Mouse (Mus musculus): ENCODE measurements around the gene Zdbf2.

Gene Zdbf2

DNA sequence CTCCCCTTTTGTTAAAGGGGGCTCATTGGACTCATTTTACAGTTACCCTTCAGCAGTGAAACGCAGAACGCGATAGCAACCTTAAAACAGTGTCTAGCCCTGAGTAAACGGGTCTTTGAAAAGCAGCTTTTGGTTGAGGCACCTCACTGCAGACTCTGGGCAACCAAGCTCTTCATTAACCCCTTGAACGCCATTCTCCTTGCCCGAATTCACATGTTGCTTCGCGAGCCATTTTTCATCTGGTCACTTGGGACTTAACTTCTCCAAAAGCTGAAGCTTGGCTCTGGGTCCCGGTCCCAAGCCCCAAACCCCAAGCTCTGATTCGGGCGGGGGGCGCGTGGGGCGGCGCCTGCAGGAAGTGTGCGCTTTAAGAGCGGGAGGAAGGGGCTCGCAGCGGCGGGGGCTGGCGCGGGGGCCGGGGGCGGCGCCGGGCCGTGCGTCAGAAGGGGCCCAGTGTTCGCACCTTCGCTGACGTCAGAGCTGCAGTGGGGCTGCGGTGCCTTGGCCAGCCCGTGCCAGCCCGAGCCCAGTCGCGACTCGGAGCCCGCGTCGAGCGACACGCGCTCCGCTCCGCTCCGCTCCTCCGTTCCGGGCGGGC, at the start of gene Zdbf2:
Gene Zdbf2, plus strand, starts transcription at position 525 of the 598 bp plus-strand sequence.
- DNase-seq (ENCODE audit: low spot score in 2 of 2), result no peak

GRCm38 (mm10) chr1:63225009-63225408, 48.1 kb upstream of the Zdbf2 start:
- DNase-seq (ENCODE audit: low spot score in 2 of 2), result no peak

GRCm38 (mm10) chr1:63225890-63226289, 47.2 kb upstream of the Zdbf2 start:
- DNase-seq (ENCODE audit: low spot score in 2 of 2), result no peak

DNA sequence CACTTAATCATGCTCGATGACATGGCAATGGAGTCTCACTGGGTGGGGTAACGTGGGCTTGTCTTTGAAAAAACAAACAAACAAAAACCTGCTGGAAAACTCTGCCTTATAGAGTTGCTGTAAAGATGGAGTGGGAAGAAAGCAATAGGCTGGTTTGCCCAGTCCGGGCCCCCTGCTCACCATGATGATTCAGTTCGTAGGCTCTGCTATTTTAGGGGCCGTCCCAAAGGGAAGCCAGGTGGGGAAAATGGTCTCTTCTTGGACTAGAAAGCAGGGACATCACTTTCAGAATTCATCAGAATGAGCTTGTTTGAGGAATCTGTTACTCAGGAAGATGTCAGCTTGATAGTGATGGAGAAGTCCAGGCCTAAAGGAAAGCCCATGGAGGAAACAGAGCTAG, 45.8 kb upstream of the Zdbf2 start:
- no peak for DNase-seq (ENCODE audit: low spot score in 2 of 2)

DNA sequence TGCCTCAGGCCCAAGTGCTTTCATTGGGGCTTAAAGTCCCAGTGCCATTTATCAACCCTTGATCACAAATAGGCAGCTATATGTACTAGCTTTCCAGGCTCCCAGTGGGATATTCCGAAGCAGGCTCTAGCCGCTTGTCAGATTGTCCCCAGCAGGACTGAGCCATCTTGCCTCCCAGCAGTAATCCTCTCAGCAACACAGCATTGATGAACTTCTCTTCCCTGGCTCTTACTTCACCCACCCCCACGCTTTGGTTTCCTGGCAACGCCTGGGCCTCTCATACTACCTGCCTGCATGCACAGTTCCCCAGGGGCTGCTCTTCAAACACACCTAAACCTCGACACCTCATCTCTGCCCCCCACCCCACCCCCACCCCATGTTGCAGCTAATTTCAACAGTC, 35.7 kb upstream of the Zdbf2 start:
- DNase-seq (ENCODE audit: low spot score in 2 of 2), result no peak

- DNase-seq (ENCODE audit: low spot score in 2 of 2), result no peak
Observed at GRCm38 (mm10) chr1:63239305-63239704, 33.8 kb upstream of the Zdbf2 start.

DNA sequence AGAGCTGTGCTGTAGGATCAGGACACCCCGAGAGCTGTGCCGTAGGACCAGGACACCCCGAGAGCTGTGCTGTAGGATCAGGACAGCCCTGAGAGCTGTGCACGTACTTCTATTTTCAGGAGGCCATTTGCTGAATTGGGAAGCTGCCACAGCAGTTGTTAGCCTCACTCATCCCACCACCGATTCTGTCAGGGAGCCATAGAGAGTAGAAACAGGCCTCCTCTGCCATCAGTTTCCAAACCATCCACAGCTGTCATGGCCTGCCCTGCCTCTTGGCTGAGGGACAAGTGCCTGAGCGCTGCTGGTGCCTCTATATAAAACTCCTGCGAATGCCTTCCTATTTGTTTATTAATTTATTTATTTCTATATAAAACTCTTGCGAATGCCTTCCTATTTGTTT, 33.3 kb upstream of the Zdbf2 start:
- no peak for DNase-seq (ENCODE audit: low spot score in 2 of 2)

DNA sequence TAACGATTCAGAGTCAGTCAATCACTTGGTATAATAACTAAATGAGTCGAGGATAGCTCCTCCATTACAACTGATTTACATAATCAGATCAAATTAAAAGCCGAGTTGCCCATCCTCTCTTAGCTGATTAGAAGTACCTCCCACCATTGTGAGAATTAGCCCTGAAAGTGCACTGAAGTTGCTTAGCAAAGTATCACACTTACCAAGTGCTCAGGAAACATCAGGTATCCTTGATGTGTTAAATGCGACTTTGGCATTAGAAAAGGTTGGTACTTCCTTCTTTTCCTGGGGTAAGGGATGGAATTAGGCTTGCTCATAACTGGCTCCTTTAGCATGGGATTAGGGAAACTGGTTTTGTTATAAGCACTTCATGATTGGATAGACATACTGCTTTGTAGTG, 29.2 kb upstream of the Zdbf2 start:
- DNase-seq (ENCODE audit: low spot score in 2 of 2), result no peak

DNA sequence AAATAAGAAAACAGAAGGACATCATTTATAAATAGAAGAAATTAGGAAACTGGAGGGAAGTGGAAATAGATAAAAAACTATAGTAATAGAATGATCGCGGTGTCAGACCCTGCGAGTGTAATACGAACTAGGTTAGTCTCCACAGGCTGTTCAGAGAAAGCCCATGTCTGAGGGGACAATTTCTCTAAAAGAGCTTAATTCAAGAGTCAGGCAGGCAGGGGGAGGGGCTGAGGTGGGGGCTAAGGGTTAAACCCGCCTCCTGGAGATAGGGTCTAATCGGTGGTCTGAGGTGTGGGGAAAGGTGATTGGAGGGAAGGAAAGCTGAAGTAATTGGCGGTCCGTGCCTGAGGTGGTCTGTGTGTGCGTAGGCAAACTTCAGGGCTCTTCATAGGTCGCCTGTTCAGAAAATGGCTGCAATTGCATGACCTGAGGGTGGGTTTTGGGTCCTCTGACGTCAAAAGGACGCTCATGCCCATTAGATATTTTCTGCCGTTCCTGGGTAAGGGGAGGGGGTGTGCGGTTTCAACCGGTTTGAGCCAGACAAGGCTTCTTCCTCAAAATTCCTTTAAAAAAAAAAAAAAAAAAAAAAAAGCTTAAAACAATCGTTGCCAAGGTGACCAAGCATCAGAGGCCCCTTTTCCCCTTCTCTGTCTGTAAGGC, 26.1 kb upstream of the Zdbf2 start:
- no peak for DNase-seq (ENCODE audit: low spot score in 2 of 2)

- DNase-seq (ENCODE audit: low spot score in 2 of 2), result no peak
Observed at GRCm38 (mm10) chr1:63247831-63248359, 25.2 kb upstream of the Zdbf2 start.

GRCm38 (mm10) chr1:63248360-63248851, 24.7 kb upstream of the Zdbf2 start:
- no peak for DNase-seq (ENCODE audit: low spot score in 2 of 2)

GRCm38 (mm10) chr1:63249261-63249660, 23.8 kb upstream of the Zdbf2 start:
- DNase-seq (ENCODE audit: low spot score in 2 of 2), result no peak

DNA sequence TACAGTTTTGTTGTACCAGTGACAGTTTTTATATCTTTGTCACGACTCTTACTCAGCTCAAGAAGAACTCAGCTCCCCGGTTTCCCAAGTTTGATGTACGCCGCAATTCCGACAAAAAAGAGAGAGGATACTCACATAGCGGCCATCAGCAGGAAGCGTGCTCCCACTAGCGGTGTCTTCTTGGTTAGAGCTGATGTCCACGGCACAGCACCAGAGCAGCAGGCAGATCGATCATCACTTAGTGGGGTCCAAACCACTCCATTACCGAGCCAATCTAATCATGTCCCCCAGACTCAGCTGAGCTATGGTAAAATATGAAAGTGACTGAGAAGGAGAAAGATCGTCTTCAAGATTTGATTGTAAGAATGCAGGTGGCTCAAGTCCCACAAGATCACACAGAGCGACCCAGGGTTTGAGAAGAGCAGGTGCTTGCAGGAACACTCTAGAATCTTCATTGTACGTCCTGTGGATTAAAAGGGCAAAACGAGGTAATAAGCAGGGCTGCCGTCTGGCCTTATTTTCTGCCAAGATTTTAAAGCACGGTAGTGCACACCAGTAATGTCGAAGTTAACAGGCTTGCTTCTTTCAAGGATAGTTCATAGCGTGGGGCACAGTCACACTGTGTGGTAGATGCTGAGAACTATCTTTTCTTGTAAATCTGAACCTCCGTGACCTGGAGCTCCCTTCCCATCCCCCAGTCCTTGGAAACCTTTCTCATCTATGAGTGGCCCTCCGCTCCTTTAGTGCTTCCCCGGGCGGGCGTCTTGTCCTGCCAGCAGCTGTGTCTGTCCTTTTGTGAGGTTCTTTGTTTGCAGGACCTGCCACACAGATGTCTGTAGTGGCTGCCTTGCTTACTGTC, 20.5 kb upstream of the Zdbf2 start:
- no peak for DNase-seq (ENCODE audit: low spot score in 2 of 2)

DNA sequence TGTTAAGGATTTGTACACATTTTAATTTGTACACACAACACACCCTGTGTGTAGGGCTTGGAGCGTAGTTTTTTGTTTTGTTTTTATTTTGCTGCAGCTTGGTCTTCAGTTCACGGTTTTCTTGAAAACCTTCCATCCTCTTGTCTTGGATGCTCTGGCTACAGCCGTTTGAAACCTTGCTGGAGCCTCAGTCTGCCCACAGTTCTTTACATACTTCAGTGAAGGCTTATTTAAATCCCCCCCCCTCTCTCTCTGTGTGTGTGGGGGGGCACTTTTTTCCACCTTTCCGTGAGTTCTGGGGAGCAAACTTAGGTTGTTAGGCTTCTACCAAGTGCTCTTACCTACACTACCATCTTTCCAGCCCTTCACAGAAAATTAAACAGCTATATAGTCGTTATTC, 19.8 kb upstream of the Zdbf2 start:
- DNase-seq (ENCODE audit: low spot score in 2 of 2), result no peak

GRCm38 (mm10) chr1:63255101-63255500, 18.0 kb upstream of the Zdbf2 start:
- DNase-seq (ENCODE audit: low spot score in 2 of 2), result no peak

- peak in 1 of 2 experiments; percentile 56 for DNase-seq (ENCODE audit: low spot score in 2 of 2)
Observed at GRCm38 (mm10) chr1:63256083-63256482, 17.0 kb upstream of the Zdbf2 start.

DNA sequence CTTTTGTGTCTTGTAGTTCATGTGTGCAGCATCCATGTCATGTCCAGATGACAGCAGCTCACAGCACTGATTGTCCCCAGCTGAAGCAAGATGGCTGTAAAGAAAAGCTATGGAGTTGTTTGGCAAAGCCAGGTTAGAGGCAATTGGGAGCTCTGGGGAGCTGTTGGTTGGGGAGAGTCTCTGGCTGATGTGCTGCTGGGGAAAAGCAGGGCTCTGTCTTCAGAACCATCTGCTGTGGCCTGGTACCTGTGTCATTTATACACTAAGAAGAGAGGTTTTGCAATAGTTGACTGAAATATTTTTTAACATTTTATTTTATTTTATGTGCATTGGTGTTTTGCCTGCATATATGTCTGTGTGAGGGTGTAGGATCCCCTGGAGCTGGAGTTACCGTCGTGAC, 14.6 kb upstream of the Zdbf2 start:
- DNase-seq (ENCODE audit: low spot score in 2 of 2), result no peak

GRCm38 (mm10) chr1:63259271-63259830, 13.7 kb upstream of the Zdbf2 start:
- DNase-seq (ENCODE audit: low spot score in 2 of 2), result no peak

GRCm38 (mm10) chr1:63259916-63260741, 12.9 kb upstream of the Zdbf2 start:
- no peak for DNase-seq (ENCODE audit: low spot score in 2 of 2)

DNA sequence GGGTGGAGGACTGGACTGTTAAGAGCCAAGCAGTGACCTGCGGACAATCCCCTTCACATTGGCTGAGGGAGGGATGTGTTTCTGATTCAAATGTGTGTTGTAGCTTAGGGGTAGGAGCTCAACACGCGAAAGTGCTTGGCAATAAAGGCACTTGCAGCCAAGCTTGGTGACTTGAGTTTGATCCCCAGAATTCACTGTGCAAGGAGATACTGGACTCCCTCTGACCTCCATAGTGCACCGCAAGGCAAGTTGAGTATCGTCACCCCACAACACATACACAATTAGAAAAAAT, 12.4 kb upstream of the Zdbf2 start:
- no peak for DNase-seq (ENCODE audit: low spot score in 2 of 2)

DNA sequence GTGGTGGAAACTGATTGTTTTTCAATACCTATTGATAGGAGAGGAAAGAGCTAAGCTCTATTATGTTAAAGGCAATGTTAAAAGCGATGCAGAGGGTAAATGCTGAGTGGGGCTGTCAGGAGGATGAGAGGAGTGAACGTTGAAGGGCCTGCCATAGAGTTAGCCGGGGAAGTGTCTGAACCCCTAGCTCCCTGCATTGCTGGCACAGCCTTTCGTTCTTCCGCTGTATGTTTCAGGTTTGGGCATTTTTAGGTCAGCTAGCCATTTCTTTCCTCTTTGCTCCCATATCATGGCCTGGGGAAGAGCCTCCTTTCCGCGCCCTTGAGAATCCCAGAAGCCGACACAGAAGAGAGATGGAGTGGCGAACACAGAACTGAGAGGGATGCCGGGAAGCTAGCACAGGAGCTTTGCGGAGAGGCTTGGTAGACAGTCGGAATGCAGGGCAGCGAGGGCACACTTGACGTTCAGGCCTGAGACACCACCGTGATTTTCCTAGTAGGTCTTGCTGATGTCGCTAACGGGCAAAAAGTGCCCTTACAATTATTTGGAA, 11.9 kb upstream of the Zdbf2 start:
- no peak for DNase-seq (ENCODE audit: low spot score in 2 of 2)

Data from frontal cortex, postnatal 36 days (tissue).